Mouse (Mus musculus): ENCODE data around the gene Ace.
A peak's percentile ranks its signal among the peaks of the same experiment; 100 is the strongest.
"Not testable (repeated sequence)": the region's sequence is repeated elsewhere in the genome, so short reads cannot be mapped to it uniquely, and the experiment has no call there.

The Ace gene

DNA sequence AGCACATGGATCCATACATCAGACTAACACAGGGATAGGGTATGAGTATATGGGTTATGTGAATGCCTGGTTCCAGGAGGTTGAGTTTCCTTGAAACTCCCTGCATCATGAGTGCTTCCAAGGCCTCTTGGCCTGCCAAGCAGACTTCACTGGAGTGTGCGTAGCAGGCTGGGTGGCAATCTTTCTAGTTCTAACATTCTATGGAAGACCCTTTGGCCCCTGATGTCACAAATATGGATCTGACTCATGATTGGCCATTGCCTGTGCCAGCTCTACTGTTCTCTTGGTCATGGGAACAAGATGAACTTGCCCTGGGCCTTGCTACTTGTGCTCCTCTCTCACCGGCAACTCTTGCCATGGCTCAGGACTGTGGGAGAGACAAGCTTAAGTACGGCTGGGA is 26.6 kb downstream of the Ace start, which contains the start of gene Ace3:
Ace3 (plus strand) TSS at position 301 of the 400 bp plus-strand sequence.
- ATAC-seq (ENCODE audit: low TSS enrichment) = no peak

DNA sequence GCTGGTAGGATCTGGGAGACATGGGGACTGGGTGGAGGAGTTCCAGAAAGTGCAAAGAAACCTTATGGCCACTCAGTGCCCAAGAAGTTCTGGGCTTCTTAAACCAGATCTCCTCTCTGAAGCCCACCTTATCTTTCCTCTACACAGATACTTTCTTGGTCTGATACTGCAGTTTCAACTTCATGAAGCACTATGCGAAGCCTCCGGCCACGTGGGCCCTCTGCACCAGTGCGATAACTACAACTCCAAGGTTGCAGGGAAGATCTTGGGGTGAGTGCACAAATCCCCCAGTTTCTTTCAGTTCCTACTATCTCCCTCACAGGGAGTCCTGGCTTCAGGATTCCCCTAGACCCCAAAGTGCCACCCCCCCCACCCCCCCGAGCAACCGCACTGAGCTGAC is 32.3 kb downstream of the Ace start:
- ATAC-seq (ENCODE audit: low TSS enrichment) = no peak

GRCm38 (mm10) chr11:106001718-106002117 is 34.0 kb downstream of the Ace start:
- ATAC-seq (ENCODE audit: low TSS enrichment) = peak; percentile 74

DNA sequence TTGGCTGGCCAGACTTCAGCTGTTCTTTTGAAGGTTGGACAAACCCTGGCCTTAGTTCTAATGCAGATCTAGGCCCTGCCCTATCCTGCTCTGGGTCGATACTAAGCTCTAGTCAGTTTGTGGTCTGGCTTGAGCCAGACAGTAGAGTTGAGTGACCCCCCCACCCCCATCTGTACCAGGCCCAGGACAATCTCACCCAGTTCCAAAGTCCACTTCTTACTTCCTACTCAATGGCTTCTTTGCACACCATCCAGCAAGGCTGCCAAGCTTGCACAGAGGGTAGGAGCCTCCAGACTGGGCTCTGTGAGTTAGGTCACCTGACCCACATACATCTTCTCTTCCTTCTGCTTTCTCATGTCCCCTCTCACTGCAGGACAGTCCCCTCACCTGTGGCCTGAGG is 36.8 kb downstream of the Ace start:
- ATAC-seq (ENCODE audit: low TSS enrichment) = no peak

GRCm38 (mm10) chr11:106005970-106006369 is 38.2 kb downstream of the Ace start:
- no peak for ATAC-seq (ENCODE audit: low TSS enrichment)

- no peak for ATAC-seq (ENCODE audit: low TSS enrichment)
These were observed 40.1 kb downstream of the Ace start, which contains the start of gene Kcnh6 for GRCm38 (mm10) chr11:106007821-106008220. TSS of gene Kcnh6 (plus strand) at chr11:106008124.

- no peak for ATAC-seq (ENCODE audit: low TSS enrichment)
These were observed 45.0 kb downstream of the Ace start for GRCm38 (mm10) chr11:106012711-106013110.

- ATAC-seq (ENCODE audit: low TSS enrichment) = 0 out of 2 replicates have a peak, but pooled peaks have one; percentile 41
These were observed 45.9 kb downstream of the Ace start for GRCm38 (mm10) chr11:106013556-106014225.

DNA sequence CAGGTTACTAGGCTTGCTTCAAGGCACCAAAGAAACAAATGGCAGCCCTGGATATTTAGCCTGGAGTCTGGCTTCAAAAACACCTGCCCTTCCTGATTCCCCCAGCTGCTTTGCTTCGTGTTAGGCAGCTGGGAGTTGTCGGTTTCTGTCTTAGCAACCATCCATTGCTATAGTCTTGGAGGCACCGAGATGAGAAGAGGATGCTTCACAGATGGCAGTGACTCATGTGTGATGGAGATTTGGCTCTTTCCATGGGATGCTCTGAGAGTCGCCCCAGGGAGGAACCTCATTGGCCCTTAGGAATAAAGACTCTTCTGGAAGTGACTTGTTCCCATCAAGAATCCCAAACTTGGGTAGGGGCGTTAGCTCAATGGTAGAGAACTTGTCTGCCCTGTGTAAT is 48.7 kb downstream of the Ace start:
- peak; percentile 68 for ATAC-seq (ENCODE audit: low TSS enrichment)

- ATAC-seq (ENCODE audit: low TSS enrichment) = peak; percentile 66
These were observed 52.5 kb downstream of the Ace start for GRCm38 (mm10) chr11:106020051-106020763.

GRCm38 (mm10) chr11:106025774-106026173 is 58.0 kb downstream of the Ace start:
- no peak for ATAC-seq (ENCODE audit: low TSS enrichment)

GRCm38 (mm10) chr11:106026465-106027151 is 58.9 kb downstream of the Ace start:
- ATAC-seq (ENCODE audit: low TSS enrichment) = peak; percentile 80

DNA sequence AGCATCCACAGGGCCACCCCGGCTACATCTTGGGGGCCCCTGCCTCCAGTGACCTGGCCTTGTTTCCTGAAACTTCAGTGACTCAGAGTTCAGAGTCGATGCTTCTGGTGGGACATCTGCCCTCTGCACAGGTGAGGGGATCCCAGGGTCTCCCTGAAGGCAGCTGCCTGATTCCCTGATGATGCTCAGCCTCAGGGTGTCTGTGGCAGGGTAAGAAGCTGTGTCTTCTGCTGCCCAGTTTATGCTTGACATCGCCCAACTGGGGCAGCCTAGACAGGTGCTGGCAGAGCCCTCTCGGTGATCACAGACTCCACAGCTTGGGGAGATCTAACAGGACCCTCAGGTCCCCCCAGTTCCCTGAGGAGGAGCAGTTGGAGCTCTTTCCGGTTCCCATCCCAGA is 59.9 kb downstream of the Ace start:
- no peak for ATAC-seq (ENCODE audit: low TSS enrichment)

GRCm38 (mm10) chr11:106032074-106032473 is 64.3 kb downstream of the Ace start:
- ATAC-seq (ENCODE audit: low TSS enrichment) = not testable (repeated sequence)

DNA sequence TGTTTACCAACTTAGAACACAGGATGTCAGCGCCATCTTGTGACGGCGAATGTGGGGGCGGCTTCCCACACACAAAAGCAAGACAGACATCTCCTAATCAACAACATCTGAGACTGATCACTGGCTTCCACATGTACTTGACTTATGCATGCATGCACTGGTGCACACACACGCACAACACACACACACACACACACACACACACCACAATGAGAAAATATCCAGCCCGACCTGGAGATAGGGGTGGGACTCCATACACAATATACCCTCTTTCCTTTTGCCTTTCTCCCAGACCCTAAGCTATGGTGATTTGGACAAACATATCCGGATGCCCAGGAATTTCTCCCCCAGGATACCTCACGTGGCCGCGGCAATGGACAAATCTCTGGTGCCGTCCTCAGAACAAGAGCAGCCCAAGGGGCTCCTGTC is 65.8 kb downstream of the Ace start:
- ATAC-seq (ENCODE audit: low TSS enrichment) = no peak

DNA sequence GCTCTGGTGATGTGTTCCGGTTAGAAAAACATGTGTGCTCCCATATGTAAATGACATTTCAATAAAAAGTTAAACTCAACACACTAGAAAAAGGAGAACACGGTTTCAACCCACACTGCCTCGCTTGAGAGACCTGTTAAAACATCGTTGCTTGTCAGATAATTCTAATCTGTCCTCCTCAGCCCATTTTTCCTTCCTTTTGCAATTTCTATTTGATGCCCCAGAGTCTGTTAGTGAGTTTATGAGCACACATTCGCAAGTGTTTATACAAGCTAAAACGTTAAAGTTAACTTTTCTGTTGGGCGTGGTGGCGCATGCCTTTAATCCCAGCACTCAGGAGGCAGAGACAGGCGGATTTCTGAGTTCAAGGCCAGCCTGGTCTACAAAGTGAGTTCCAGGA is 67.2 kb downstream of the Ace start:
- ATAC-seq (ENCODE audit: low TSS enrichment) = no peak

DNA sequence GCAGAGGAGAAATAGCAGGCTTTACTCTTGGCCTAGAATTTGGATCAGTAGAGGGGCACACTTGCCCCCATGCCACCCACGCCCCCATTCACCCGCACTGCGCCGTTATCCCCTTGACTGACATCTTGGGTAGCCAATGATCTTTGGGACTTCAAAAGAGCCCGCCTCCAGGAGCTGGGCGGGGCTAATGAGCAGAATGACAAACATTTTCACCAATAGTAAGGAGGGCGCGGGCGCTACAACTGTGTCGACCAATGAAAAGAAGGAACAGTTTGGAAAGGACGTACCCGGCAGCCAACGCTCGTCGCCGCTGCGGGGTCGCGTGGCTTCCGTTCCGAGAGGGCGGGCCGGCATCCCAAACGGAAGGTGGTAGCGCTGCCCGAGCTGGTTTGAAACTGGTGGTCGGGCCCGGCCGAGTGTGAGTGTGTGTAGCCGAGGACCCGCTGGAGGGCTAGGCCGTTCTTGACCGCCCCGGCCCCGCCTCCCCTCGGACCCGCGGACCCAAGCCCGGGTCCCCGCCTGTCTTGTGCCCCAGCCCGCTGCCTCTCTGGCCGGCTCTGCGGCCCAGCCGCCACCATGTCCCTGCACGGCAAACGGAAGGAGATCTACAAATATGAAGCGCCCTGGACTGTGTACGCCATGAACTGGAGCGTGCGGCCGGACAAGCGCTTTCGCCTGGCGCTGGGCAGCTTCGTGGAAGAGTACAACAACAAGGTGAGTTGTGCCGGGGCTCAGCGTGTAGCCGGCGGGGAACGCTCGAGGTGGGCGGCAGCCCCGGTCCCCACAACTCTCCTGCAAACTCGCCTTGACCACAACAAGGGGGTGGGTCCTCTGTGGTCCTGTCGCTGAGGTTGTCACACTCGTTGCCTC is 69.0 kb downstream of the Ace start, which contains the start of gene Dcaf7:
Dcaf7 (plus strand) TSS at position 325 of the 870 bp plus-strand sequence.
- peak; percentile 96 for ATAC-seq (ENCODE audit: low TSS enrichment)

GRCm38 (mm10) chr11:106037418-106037751 is 69.6 kb downstream of the Ace start:
- ATAC-seq (ENCODE audit: low TSS enrichment) = peak; percentile 49

Measured in frontal cortex, adult (tissue).